ENCODE assay signal across 8 mouse cellular contexts in genomic region chr16:3745656-3746055, GRCm38 (mm10). TPM values are rescaled to one million over a fixed set of nuclear protein-coding genes. Genes with fewer than 3 reads are reported as not detected.
DNase-seq lines count a peak whose midpoint lies in the region; ATAC-seq and TF ChIP-seq lines count a peak whose summit lies in the region.

No protein-coding gene starts in this region.

- peaks cover 27% of the 10 kb centered on the region for H3K36me3 ChIP-seq in lung, postnatal 0 days (ENCODE audit: insufficient read depth, low read length)
- peaks cover 49% of the 10 kb centered on the region for H3K36me3 ChIP-seq in limb, embryonic 13.5 days
- H3K36me3 ChIP-seq in stomach, embryonic 15.5 days, result peaks cover 41% of the 10 kb centered on the region

- no peak for ATAC-seq in lung, postnatal 0 days
- ATAC-seq in limb, embryonic 13.5 days (ENCODE audit: low FRiP score, low read depth), result no peak
- ATAC-seq in stomach, embryonic 15.5 days (ENCODE audit: insufficient read depth, low FRiP score, low read depth), result no peak

- peak overlapping the region; percentile 94 for H3K4me2 ChIP-seq in lung, postnatal 0 days (replicated peaks; ENCODE audit: low read depth, low read length)
- peak overlapping the region; percentile 95 for H3K4me2 ChIP-seq in limb, embryonic 13.5 days (replicated peaks)
- H3K4me2 ChIP-seq in stomach, embryonic 15.5 days, result peak overlapping the region; percentile 76

- 84% methylated on average over 4 of the region's 4 CpGs for WGBS in lung, postnatal 0 days
- 85% methylated on average over 4 of the region's 4 CpGs for WGBS in limb, embryonic 13.5 days
- 81% methylated on average over 4 of the region's 4 CpGs for WGBS in stomach, embryonic 15.5 days

- no peak for TF ChIP-seq EP300 in lung, postnatal 0 days (IDR thresholded peaks at IDR 0.05)

- H3K27me3 ChIP-seq in lung, postnatal 0 days (replicated peaks; ENCODE audit: insufficient read depth, low read length), result no peaks in the 10 kb centered on the region
- H3K27me3 ChIP-seq in limb, embryonic 13.5 days, result no peaks in the 10 kb centered on the region
- H3K27me3 ChIP-seq in stomach, embryonic 15.5 days (replicated peaks), result no peaks in the 10 kb centered on the region

- H3K9ac ChIP-seq in lung, postnatal 0 days (replicated peaks; ENCODE audit: low read depth), result no peak overlapping the region
- peak overlapping the region; percentile 90; the same call in 1 of the 2 replicates for H3K9ac ChIP-seq in limb, embryonic 13.5 days
- no peak overlapping the region for H3K9ac ChIP-seq in stomach, embryonic 15.5 days

- 0 out of 2 replicates have a peak overlapping the region, but pooled peaks have one; percentile 81 for H3K4me3 ChIP-seq in lung, postnatal 0 days (ENCODE audit: low read depth, low read length)
- peak overlapping the region; percentile 89 for H3K4me3 ChIP-seq in limb, embryonic 13.5 days
- peak overlapping the region; percentile 95 for H3K4me3 ChIP-seq in stomach, embryonic 15.5 days (replicated peaks)

- peak; percentile 22 to 30 for DNase-seq in adrenal gland, adult (ENCODE audit: inconsistent age in 2 of 2, low spot score in 1 of 2)
- no peak for DNase-seq in adrenal gland, postnatal 4 days (ENCODE audit: low spot score in 2 of 2)
- no peak for DNase-seq in lung, postnatal 0 days (ENCODE audit: low spot score)
- no peak for DNase-seq in lung, postnatal 4 days
- DNase-seq in thymus, postnatal 0 days (ENCODE audit: low spot score), result no peak
- DNase-seq in ovary, postnatal 36 days (ENCODE audit: low spot score), result no peak

- peaks cover 3% of the 10 kb centered on the region; the same call in 1 of the 2 replicates for H3K9me3 ChIP-seq in lung, postnatal 0 days (ENCODE audit: low read length)
- peaks cover 28% of the 10 kb centered on the region for H3K9me3 ChIP-seq in limb, embryonic 13.5 days
- peaks cover 11% of the 10 kb centered on the region; the same call in 1 of the 2 replicates for H3K9me3 ChIP-seq in stomach, embryonic 15.5 days

- TF ChIP-seq CTCF in lung, postnatal 0 days (IDR thresholded peaks at IDR 0.05), result no peak

- no peak overlapping the region for H3K27ac ChIP-seq in lung, postnatal 0 days (ENCODE audit: low read length)
- no peak overlapping the region for H3K27ac ChIP-seq in limb, embryonic 13.5 days
- no peak overlapping the region for H3K27ac ChIP-seq in stomach, embryonic 15.5 days

- peaks cover 13% of the 10 kb centered on the region; the same call in 1 of the 2 replicates for H3K4me1 ChIP-seq in lung, postnatal 0 days (ENCODE audit: insufficient read depth, low read depth, low read length)
- peaks cover 22% of the 10 kb centered on the region for H3K4me1 ChIP-seq in limb, embryonic 13.5 days
- H3K4me1 ChIP-seq in stomach, embryonic 15.5 days, result peaks cover 18% of the 10 kb centered on the region

RNA-seq across cellular contexts. Expression of gene Zfp263, which starts 1.8 kb away (rescaled TPM):
- 10 to 100 TPM; 33.0 to 33.8 TPM for total RNA-seq in adrenal gland, postnatal 4 days (2021)
- 25.3 and 25.4 TPM in 2 replicates for polyA plus RNA-seq in lung, postnatal 0 days (2015; fragmentation: Nextera tagmentation; extraction: Ambion mirVana)
- polyA plus RNA-seq in limb, embryonic 13.5 days (2015; fragmentation: Nextera tagmentation; extraction: Ambion mirVana), result 58.6 and 59.4 TPM in 2 replicates
- polyA plus RNA-seq in stomach, embryonic 15.5 days (2015; fragmentation: Nextera tagmentation; extraction: Ambion mirVana), result 45.3 and 46.8 TPM in 2 replicates
- polyA plus RNA-seq in thymus, postnatal 0 days (2015; fragmentation: Nextera tagmentation; extraction: Ambion mirVana), result 40.9 and 52.0 TPM in 2 replicates

RNA-seq across cellular contexts. Expression of gene Mefv, which starts 27.8 kb away (rescaled TPM):
- under 1 TPM in 1 of 2 experiments, not detected in 1; 0.08 TPM for total RNA-seq in adrenal gland, postnatal 4 days (2021)
- 0.11 TPM in 1 of 2 replicates, not detected in the other for polyA plus RNA-seq in lung, postnatal 0 days (2015; fragmentation: Nextera tagmentation; extraction: Ambion mirVana)
- polyA plus RNA-seq in limb, embryonic 13.5 days (2015; fragmentation: Nextera tagmentation; extraction: Ambion mirVana), result not detected in 2 replicates
- 0.06 and 0.22 TPM in 2 replicates for polyA plus RNA-seq in stomach, embryonic 15.5 days (2015; fragmentation: Nextera tagmentation; extraction: Ambion mirVana)
- polyA plus RNA-seq in thymus, postnatal 0 days (2015; fragmentation: Nextera tagmentation; extraction: Ambion mirVana), result 0.17 and 0.22 TPM in 2 replicates

Comparison
In these comparisons a context has a peak if more than half of its experiments do, and no peak if none do; other contexts are left out.
1. DNase-seq: peak in adrenal gland, adult (2 of 2); none in adrenal gland, postnatal 4 days (0 of 2), lung, postnatal 0 days (single experiment), lung, postnatal 4 days (0 of 2), thymus, postnatal 0 days (single experiment) and ovary, postnatal 36 days (single experiment).
2. Peak in every context shown above with its lines, with median percentiles within 50 percentile points of each other: H3K4me2 ChIP-seq and H3K4me3 ChIP-seq.